Mouse (Mus musculus) neural tube, embryonic 11.5 days (tissue): Measurements from ENCODE around the gene Ppp1r1b. TPM values are rescaled to one million over a fixed set of nuclear protein-coding genes. Genes with fewer than 3 reads are reported as not detected.

Experiments used
- ATAC-seq: fragments of 200-750 bp; cut with Nextera tagmentation; 2 replicates; pipeline ENCODE4 v1.8.0; 2017; ENCODE audit warnings: moderate number of reproducible peaks, mild to moderate bottlenecking, moderate TSS enrichment, moderate library complexity; ENCODE audit not compliant: insufficient read depth, low FRiP score, low TSS enrichment
- DNase-seq: peaks from one replicate; pipeline ENCODE4 v3.0.0-alpha.2; 2015; ENCODE audit warnings: low spot score
- H3K27ac ChIP-seq: fragments of 300-500 bp; sonication (generic); 2 replicates; pipeline ENCODE4 v1.5.1; 2014; ENCODE audit warnings: low read depth, mild to moderate bottlenecking, low read length
- H3K27me3 ChIP-seq: fragments of 300-500 bp; sonication (generic); 2 replicates; pipeline ENCODE4 v1.6.1; 2014; ENCODE audit warnings: mild to moderate bottlenecking, low read length, mixed read lengths; ENCODE audit not compliant: control insufficient read depth, insufficient read depth
- H3K36me3 ChIP-seq: fragments of 300-500 bp; sonication (generic); 2 replicates; pipeline ENCODE4 v1.6.1; 2014; ENCODE audit warnings: mild to moderate bottlenecking, low read length, moderate library complexity, mixed read lengths; ENCODE audit not compliant: control insufficient read depth, insufficient read depth
- H3K4me1 ChIP-seq: fragments of 300-500 bp; sonication (generic); 2 replicates; pipeline ENCODE4 v1.6.1; 2014; ENCODE audit warnings: low read length, mixed read lengths; ENCODE audit not compliant: control insufficient read depth, insufficient read depth
- H3K4me2 ChIP-seq: fragments of 300-500 bp; sonication (generic); 2 replicates; pipeline ENCODE4 v1.6.1; 2014; ENCODE audit warnings: low read depth, mild to moderate bottlenecking, moderate library complexity
- H3K4me3 ChIP-seq: fragments of 300-500 bp; sonication (generic); 2 replicates; pipeline ENCODE4 v1.5.1; 2014; ENCODE audit warnings: low read depth, low read length
- H3K9ac ChIP-seq: fragments of 300-500 bp; sonication (generic); 2 replicates; pipeline ENCODE4 v1.6.1; 2014; ENCODE audit warnings: mild to moderate bottlenecking, low read length
- H3K9me3 ChIP-seq: fragments of 300-500 bp; sonication (generic); 2 replicates; pipeline ENCODE4 v1.6.1; 2016; ENCODE audit warnings: low read length; ENCODE audit not compliant: control insufficient read depth
- WGBS: fragments of 180-500 bp; shearing (Covaris S2); extraction: QIAGEN DNeasy Blood & Tissue Kit; methylation state at CpG from one replicate; pipeline ENCODE4 v1.1.7; 2014; 5-methylcytosine and 5-hydroxymethylcytosine counted together
- polyA plus RNA-seq: library from polyadenylated mRNA; unstranded; fragments of >200 nt; fragmentation: Nextera tagmentation; extraction: Ambion mirVana; gene quantifications from 2 replicates; pipeline ENCODE4 v1.2.1, GENCODE M21; 2014

The Ppp1r1b gene
- polyA plus RNA-seq, 1 experiment from 2014 or later: 0.15 TPM

- Histone ChIP-seq H3K9ac (no peak overlapping the region), H3K36me3 (no peaks in the 10 kb centered on the region), H3K27me3 (peaks cover 86% of the 10 kb centered on the region), H3K27ac (no peak overlapping the region), H3K9me3 (no peaks in the 10 kb centered on the region), H3K4me2 (no peak overlapping the region), H3K4me1 (peaks cover 3% of the 10 kb centered on the region; the same call in 1 of the 2 replicates), H3K4me3 (peak overlapping the region; percentile 35; the same call in 1 of the 2 replicates)
- no peak for ATAC-seq
- no peak for DNase-seq
- under 1% methylated on average over 9 of the region's 9 CpGs for WGBS
Observed at GRCm38 (mm10) chr11:98349308-98349707, 1.1 kb downstream of the Ppp1r1b start.

- Histone ChIP-seq H3K9ac (no peak overlapping the region), H3K4me1 (peaks cover 3% of the 10 kb centered on the region), H3K27ac (no peak overlapping the region), H3K9me3 (no peaks in the 10 kb centered on the region), H3K27me3 (peaks cover 62% of the 10 kb centered on the region), H3K36me3 (no peaks in the 10 kb centered on the region), H3K4me3 (no peak overlapping the region), H3K4me2 (no peak overlapping the region)
- no peak for ATAC-seq
- WGBS: 73% methylated on average over 18 of the region's 18 CpGs
- DNase-seq: no peak
Observed at GRCm38 (mm10) chr11:98352272-98352990, 4.2 kb downstream of the Ppp1r1b start.

GRCm38 (mm10) chr11:98353651-98354211 is 5.5 kb downstream of the Ppp1r1b start:
- Histone ChIP-seq H3K36me3 (no peaks in the 10 kb centered on the region), H3K9ac (no peak overlapping the region), H3K4me3 (no peak overlapping the region), H3K4me2 (no peak overlapping the region), H3K4me1 (peaks cover 3% of the 10 kb centered on the region), H3K27me3 (peaks cover 50% of the 10 kb centered on the region), H3K9me3 (no peaks in the 10 kb centered on the region), H3K27ac (no peak overlapping the region)
- 29% methylated on average over 8 of the region's 8 CpGs for WGBS
- DNase-seq (no peak), ATAC-seq (no peak)

GRCm38 (mm10) chr11:98354445-98354844 is 6.2 kb downstream of the Ppp1r1b start:
- WGBS: 62% methylated on average over 14 of the region's 14 CpGs
- H3K4me3 ChIP-seq: no peak overlapping the region
- ATAC-seq (no peak), DNase-seq (no peak)
- peaks cover 43% of the 10 kb centered on the region for H3K27me3 ChIP-seq
- no peaks in the 10 kb centered on the region for H3K36me3 ChIP-seq
- no peak overlapping the region for H3K27ac ChIP-seq
- no peaks in the 10 kb centered on the region for H3K9me3 ChIP-seq
- H3K4me1 ChIP-seq: peaks cover 10% of the 10 kb centered on the region
- no peak overlapping the region for H3K9ac ChIP-seq
- no peak overlapping the region for H3K4me2 ChIP-seq

GRCm38 (mm10) chr11:98355732-98356299 is 7.6 kb downstream of the Ppp1r1b start:
- peaks cover 21% of the 10 kb centered on the region for H3K4me1 ChIP-seq
- peaks cover 29% of the 10 kb centered on the region for H3K27me3 ChIP-seq
- no peak for ATAC-seq
- no peak overlapping the region for H3K4me2 ChIP-seq
- H3K9me3 ChIP-seq: no peaks in the 10 kb centered on the region
- DNase-seq: peak; percentile 60
- no peaks in the 10 kb centered on the region for H3K36me3 ChIP-seq
- 13% methylated on average over 6 of the region's 6 CpGs for WGBS
- H3K4me3 ChIP-seq: no peak overlapping the region
- no peak overlapping the region for H3K27ac ChIP-seq
- H3K9ac ChIP-seq: no peak overlapping the region

GRCm38 (mm10) chr11:98356625-98357394 is 8.6 kb downstream of the Ppp1r1b start:
- Histone ChIP-seq H3K4me3 (no peak overlapping the region), H3K27me3 (peaks cover 19% of the 10 kb centered on the region), H3K9me3 (no peaks in the 10 kb centered on the region), H3K36me3 (no peaks in the 10 kb centered on the region), H3K4me2 (no peak overlapping the region), H3K27ac (0 out of 2 replicates have a peak overlapping the region, but pooled peaks have one; percentile 8), H3K9ac (no peak overlapping the region), H3K4me1 (peaks cover 28% of the 10 kb centered on the region)
- ATAC-seq (no peak), DNase-seq (no peak)
- 75% methylated on average over 7 of the region's 7 CpGs for WGBS

GRCm38 (mm10) chr11:98357396-98358160 is 9.4 kb downstream of the Ppp1r1b start:
- H3K27ac ChIP-seq: peak overlapping the region; percentile 54
- 12% methylated on average over 13 of the region's 13 CpGs for WGBS
- DNase-seq (no peak), ATAC-seq (peak; percentile 2; the same call in 1 of the 2 replicates)
- peak overlapping the region; percentile 52 for H3K4me3 ChIP-seq
- H3K27me3 ChIP-seq: peaks cover 12% of the 10 kb centered on the region; the same call in 1 of the 2 replicates
- peaks cover 28% of the 10 kb centered on the region for H3K4me1 ChIP-seq
- peak overlapping the region; percentile 44 for H3K9ac ChIP-seq
- H3K4me2 ChIP-seq: peak overlapping the region; percentile 66
- no peaks in the 10 kb centered on the region for H3K36me3 ChIP-seq
- H3K9me3 ChIP-seq: no peaks in the 10 kb centered on the region
